Mouse (Mus musculus) testis, adult 2 months (tissue): Measurements from ENCODE around the gene Tmem161a.

ENCODE experiments used
- CTCF ChIP-seq: fragments of 200-500 bp; IDR thresholded peaks from 2 replicates; pipeline ENCODE4 v1.5.1; 2012; ENCODE audit warnings: low read depth, mild to moderate bottlenecking, inconsistent platforms, low read length, moderate library complexity; ENCODE audit not compliant: control insufficient read depth, insufficient read depth, insufficient replicate concordance
- POLR2A ChIP-seq: fragments of 200-500 bp; IDR thresholded peaks from 2 replicates; pipeline ENCODE4 v1.6.1; 2012; ENCODE audit warnings: low read depth, mild to moderate bottlenecking, inconsistent platforms, low read length, moderate library complexity; ENCODE audit not compliant: control insufficient read depth

DNA sequence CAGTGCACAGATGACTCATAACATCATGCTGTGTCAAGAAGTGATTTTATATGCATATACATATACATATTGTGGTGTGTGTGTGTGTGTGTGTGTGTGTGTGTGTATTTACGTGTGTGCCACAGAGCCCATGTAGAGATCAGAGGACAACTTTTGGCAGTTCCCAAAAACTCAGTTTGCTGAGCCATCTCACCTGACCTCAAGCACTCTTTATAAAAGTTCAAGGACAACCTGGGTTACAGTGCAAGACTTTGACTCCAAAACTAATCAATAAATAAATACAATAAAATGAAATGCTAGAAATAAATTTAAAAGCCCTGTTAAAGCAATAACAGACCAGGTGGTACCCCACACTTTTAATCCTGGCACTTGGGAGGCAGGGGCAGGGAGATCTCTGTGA, 39.1 kb downstream of the Tmem161a start:
- TF ChIP-seq POLR2A (no peak), CTCF (no peak)
